Mouse (Mus musculus) retina, adult 2 months (tissue): Measurements from ENCODE around the gene Rplp1.

ENCODE experiments used
- DNase-seq: peaks from one replicate; pipeline ENCODE4 v3.0.0-alpha.2; 2012; ENCODE audit warnings: low read depth, low spot score

Rplp1 gene

GRCm38 (mm10) chr9:61877373-61878112, 36.8 kb downstream of the Rplp1 start:
- no peak for DNase-seq

DNA sequence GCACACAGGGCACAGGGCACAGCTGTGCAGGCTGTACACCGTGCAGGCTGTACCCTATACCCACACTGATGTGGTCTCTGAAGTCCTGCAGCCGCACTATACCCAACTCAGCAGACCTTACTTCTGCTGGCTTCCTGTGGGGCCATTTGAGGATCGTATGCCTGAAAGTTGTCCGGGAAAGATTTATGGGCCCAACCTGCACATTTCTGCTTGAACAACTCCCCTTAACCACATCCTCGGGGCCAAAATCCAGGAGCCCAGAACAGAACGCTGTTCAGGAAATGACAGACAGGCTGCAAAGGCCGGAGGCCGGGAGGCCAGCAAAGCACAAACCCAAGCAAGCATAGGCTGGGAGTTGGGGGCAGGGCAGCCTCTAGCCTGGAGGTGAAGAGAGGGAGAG, 41.0 kb downstream of the Rplp1 start:
- DNase-seq = no peak

DNA sequence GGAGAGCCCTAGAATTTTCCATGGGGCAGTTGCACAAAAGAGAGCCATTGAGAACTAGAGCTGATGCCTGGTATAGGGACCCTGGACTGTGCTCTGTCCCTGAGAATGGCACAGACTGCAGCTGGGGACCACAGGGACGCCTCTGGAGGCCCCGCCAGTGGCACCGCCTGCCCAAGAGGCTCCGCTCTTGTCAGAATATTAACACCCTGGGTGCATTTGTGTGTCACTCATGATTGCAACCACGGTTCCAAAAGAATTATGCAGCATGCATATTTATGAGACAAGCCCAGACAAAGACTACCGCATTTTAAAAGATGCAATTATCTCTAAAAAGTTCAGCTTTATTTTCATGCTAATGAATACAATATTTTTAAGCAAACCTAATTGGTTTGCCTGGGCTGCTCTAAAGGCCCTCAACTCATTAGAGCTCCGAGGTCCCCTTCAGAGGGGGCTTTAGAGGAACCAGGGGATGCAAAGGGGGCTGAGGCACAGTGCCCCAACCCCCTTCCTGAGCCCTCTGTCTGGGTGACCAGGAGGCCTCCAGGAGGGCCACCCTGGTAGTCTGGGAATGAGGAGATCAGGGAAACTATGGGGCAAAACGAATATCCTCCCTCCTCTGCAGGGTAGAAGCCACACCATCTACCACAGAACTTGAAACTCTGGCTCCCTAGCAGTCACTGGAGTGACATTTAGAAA, 41.9 kb downstream of the Rplp1 start:
- DNase-seq = no peak

DNA sequence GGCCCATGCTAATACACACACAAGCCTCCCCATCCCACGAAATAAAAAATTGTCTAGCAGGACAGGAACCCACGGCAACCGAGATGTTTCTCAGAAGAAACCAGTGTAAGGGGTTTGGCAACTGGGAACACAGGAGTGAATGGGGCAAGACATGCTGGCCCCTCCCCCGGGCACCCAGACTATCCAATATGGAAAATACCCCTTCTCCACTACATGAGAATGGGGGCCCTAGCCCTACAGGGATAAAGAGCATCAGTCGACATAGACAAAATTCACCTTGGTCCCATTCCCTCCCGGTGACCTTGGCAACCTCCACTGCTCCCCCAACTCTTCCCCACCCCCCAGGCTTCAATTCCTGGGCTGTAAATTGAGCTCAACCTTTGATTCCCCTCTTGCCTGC, 42.5 kb downstream of the Rplp1 start:
- DNase-seq = no peak

GRCm38 (mm10) chr9:61867659-61868058, 46.7 kb downstream of the Rplp1 start:
- no peak for DNase-seq
